Mouse (Mus musculus) small intestine, adult 2 months (tissue): ENCODE data around the gene Szrd1.

ENCODE experiments used
- CTCF ChIP-seq: fragments of 200-500 bp; IDR thresholded peaks from 2 replicates; pipeline ENCODE4 v1.5.1; 2012; ENCODE audit warnings: low read depth, mild to moderate bottlenecking, control low read depth, inconsistent platforms, low read length, moderate library complexity, mixed read lengths; ENCODE audit not compliant: insufficient replicate concordance, insufficient read length; ENCODE audit errors: extremely low read depth
- POLR2A ChIP-seq: fragments of 200-500 bp; IDR thresholded peaks from 2 replicates; pipeline ENCODE4 v1.6.1; 2012; ENCODE audit warnings: low read depth, mild to moderate bottlenecking, control low read depth, inconsistent platforms, low read length, moderate library complexity

DNA sequence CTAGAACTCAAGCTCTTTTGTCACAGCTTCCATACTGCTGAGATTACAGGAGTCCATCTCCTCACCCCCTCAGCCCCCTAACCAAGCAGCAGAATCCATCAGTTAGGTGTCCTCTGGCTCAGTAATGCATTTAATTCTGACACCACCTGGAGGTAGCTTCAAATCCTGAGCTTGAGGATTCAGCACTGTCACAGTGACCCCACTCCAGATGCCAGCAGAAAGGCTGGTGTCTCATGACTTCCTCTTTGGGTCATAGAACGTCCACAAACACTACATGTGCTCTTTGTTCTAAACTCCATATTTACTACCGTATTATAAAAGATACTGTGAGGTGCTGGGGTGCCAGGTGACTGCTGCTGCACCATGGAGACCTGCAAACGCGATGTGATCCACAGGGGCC is 17.9 kb upstream of the Szrd1 start:
- TF ChIP-seq CTCF (no peak), POLR2A (no peak)
